Mouse (Mus musculus) ovary, adult 18-20 months (tissue): ENCODE measurements around the gene Id1.

ENCODE experiments used
- DNase-seq: peaks from one replicate; pipeline ENCODE4 v3.0.0; 2022; ENCODE audit warnings: low spot score, mixed read lengths

Id1 gene

DNA sequence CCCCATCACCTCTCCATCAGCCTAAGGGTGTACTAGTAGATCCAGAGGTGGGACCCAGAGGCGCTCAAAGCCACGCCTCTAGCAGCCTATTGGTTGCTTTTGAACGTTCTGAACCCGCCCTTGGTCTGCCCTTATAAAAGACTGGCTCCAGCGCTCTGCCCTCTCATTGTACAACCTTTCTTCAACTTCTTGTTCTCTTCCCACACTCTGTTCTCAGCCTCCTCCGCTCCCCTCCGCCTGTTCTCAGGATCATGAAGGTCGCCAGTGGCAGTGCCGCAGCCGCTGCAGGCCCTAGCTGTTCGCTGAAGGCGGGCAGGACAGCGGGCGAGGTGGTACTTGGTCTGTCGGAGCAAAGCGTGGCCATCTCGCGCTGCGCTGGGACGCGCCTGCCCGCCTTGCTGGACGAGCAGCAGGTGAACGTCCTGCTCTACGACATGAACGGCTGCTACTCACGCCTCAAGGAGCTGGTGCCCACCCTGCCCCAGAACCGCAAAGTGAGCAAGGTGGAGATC, at the start of gene Id1:
Id1 (plus strand) TSS at position 162 of the 512 bp plus-strand sequence.
- DNase-seq = peak; percentile 83

DNA sequence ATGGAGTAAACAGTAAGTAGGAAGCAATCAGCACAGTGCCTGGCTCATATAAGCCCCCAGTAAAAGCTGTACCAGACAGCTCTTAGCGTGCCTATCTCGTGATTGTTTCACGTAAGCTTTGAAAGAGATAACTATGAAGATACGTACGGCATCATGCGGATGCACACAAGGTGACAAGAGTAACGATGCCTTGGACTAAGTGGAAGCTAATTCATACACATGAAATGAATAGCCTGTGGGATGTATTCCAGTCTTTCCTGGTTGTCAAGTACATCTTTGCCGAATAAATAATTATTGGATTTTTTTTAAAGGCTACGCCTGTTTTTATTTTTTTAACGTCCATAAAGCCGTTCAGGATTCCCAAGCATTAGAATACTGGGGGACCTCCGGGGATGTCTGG, 49.7 kb upstream of the Id1 start:
- DNase-seq = no peak

DNA sequence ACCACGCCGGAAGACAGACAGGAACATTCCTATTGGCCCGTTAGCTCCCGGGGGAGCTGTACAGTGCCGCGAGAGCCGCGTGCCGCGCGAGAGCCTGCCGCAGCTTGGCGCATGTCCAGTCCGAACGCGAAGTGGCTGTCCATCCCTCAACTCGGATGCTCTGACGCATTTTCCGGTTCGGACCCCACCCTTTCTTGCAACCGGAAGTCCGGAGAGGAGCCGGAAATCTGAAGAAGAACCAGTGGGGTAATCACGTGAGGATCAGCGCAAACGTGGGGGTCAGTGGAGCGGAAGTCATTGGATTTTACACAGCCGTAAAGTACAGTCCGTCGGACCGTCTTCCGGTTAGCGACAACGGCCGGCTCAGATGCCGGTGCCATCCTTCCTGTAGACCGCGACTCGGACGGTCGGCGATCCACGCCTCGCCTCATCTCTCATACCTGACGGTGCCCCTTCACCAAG, 49.2 kb upstream of the Id1 start, which contains the start of gene Mcts2:
Mcts2 (plus strand) TSS at position 230 of the 462 bp plus-strand sequence.
- peak; percentile 92 for DNase-seq

- DNase-seq = peak; percentile 75
These were observed 44.4 kb upstream of the Id1 start for GRCm38 (mm10) chr2:152691564-152692217.

DNA sequence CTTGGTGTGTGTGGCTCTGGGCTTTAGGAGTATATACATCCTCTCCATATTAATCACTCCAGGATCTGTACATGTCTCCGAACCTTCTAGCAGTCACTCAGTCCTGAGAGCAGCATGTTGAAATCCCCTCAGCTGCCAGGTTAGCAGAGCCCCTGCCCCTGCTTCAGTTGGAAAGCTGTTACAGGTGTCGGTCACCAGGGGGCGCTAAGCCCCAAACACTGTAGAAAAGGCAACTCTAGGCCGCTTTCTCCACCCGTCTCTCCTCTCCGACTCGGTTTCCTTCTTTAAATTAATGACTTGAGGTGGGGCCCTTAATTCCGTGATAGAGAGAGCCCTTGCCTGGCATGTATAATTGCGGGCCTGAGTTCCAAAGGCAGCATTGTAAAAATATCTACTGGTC, 42.8 kb upstream of the Id1 start:
- no peak for DNase-seq

DNA sequence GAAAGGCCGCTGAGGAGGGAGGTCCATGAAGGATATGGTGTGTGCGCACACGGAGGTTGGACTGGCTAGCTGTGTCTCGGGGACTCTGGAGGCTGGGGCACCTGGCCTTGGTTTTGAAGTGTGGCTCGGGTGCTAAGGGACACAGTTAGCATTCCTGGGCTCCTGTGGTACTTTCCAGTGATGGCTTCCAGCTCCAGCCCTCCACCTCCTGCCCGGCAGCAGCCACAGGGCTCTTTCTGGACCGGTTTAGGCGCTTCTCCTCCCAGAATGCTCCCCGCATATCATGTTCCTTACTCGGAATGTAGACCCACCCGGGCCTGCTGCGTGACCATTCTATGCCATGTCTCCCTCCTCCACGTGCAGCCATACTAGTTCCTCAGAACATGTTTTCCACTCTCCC, 42.3 kb upstream of the Id1 start:
- DNase-seq = no peak

DNA sequence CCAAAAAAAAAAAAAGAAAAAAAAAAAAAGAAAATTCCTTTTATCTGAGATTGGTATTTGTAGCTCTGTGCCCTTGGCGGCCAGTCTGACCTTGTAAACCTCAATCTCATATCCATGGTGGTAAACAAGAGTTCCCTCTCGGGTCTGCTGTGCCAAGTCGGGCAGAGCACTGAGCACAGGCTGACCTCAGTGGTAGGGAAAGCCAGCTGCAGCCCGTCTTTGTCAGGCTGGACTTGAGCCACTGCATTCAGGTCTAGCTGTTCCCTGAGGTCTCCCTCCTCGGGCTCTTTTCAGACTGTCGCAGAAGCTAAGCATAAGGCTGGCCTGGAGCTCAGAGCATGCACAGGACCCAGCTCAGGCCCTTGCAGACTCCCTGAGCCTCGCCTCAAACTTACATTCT, 41.3 kb upstream of the Id1 start:
- peak; percentile 94 for DNase-seq

- DNase-seq = no peak
These were observed 40.0 kb upstream of the Id1 start for GRCm38 (mm10) chr2:152696016-152696415.

- DNase-seq = peak; percentile 74
These were observed 39.4 kb upstream of the Id1 start for GRCm38 (mm10) chr2:152696476-152697164.

GRCm38 (mm10) chr2:152700138-152700537, 35.9 kb upstream of the Id1 start:
- DNase-seq = no peak

GRCm38 (mm10) chr2:152700725-152701124, 35.3 kb upstream of the Id1 start:
- no peak for DNase-seq

- no peak for DNase-seq
These were observed 32.3 kb upstream of the Id1 start for GRCm38 (mm10) chr2:152703596-152704255.

DNA sequence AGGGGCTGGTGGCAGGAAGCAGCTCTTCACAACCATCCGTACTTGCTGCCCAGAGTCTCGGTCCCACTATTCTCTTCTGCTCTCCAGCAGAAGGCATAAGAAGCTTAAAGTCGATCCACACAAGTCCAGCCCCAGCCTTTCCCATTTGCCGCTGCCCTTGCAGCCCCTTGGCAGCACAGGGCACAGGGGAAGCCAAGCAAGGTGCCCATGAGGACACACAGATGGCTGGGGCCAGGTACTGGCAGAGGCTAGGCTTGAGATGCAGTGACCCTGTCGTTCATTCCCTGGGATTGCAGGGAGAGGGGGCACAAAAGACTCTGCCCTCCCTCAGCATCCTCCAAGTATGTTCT, 31.8 kb upstream of the Id1 start:
- DNase-seq = no peak

DNA sequence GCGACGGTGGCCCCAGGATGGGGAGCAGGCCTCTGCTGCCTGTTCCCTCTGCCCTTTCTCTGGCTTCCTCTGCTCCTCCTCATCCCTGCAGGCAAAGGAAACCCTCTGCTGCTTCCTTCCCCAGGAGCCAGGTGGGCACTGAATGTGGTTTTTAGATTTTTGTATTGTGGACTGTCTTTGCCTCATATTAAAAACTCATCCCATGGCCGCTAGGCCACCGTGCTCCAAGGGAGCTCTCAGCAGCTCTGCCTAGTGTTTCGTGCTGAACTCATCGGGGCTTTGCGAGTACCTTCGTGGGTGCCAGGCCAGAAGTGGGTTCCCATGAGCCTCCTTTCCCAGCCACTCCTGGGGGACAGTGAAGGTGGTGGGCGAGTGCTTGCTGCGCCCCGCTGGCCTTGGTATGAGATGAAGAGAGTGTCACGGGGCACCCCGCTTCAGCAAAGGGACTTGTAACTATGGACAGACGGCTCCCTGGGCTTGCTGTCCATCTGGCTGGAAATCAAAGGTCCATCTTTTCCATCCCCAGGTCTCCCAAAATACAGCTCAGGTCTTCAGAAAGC, 31.2 kb upstream of the Id1 start:
- no peak for DNase-seq

GRCm38 (mm10) chr2:152705993-152706571, 30.0 kb upstream of the Id1 start:
- no peak for DNase-seq

DNA sequence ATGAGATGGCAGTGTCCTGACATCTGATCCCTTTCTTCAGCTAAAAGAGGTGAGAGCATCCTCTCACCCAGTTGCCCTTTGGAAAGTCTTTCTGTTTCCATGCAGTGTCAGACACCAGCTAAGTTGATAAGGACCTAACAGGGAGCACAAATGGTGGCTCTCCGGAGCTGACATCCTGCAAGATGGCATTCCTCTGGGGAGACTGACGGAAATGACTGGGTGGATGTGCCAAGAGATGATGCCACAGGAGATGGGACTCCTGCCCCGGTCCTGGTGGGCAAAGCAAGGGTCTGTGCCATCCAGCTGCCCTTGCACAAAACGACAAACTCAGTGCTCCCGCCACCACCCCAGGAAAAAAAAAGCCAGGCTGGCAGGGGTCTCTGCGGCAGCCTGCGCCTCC, 28.9 kb upstream of the Id1 start:
- no peak for DNase-seq

DNA sequence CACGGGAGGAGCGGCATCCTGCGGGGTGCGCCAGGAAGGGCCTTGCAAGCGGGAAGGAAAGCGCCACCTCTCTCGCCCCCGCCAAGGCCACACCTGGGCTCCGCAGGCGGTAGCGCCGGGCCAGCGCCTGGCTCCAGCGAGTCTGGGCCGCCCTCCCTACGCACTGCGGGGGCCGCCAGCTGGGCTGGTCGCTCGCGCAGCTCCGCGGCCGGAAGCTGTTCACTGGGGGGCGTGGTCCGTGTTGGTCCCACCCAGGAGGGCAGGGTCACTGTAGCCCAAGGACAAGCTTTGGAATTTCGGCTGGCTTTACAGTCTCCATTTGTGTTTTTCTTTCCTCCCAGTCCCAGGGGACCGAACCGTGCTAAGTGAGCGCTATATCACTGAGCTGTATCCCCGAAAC, 28.4 kb upstream of the Id1 start:
- DNase-seq = peak; percentile 90

DNA sequence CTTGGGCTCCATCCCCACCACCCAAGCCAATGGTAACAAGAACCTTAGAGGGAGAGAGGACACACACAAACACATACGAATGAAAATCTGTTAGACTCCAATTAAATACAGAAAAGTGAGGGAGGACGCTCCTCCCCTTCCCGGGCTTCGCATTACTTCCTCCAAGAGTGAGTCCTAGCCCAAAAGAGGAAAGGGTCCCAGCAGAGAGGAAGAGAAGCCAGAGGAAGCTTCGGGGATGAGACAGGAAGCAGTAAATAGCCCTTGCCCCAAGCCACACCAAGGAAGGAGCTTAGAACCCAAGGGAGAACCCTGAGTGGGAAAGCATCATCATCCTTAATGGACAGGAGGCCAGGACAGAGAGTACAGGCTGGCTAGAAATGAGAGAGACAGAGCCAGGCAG, 27.0 kb upstream of the Id1 start:
- no peak for DNase-seq

DNA sequence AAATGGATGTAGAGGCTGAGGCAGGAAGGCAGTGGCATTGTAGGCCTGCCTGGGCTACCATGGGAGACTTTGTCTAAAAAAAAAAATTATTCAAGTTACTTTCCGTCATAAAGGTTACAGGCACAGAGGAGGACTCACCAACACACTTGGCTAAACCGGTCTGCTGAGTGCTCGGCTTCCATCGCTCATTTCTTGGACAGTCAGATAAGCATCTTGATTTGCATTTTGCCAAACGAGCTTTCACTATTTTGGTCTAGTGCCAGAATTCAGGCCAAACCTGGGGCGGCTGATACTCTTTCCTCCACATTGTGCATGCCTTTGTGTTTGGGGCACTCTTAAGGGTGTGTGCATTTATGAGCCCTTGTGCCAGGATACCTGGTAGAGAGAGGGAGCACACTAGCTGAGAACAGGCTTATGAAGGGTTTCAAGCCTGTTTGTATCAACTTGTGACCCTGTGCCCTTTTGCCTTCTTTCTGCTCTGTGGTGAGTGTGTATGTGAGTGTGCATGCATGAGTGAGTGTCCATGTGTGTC, 19.7 kb upstream of the Id1 start:
- DNase-seq = no peak

GRCm38 (mm10) chr2:152717652-152718051, 18.4 kb upstream of the Id1 start:
- DNase-seq = no peak

DNA sequence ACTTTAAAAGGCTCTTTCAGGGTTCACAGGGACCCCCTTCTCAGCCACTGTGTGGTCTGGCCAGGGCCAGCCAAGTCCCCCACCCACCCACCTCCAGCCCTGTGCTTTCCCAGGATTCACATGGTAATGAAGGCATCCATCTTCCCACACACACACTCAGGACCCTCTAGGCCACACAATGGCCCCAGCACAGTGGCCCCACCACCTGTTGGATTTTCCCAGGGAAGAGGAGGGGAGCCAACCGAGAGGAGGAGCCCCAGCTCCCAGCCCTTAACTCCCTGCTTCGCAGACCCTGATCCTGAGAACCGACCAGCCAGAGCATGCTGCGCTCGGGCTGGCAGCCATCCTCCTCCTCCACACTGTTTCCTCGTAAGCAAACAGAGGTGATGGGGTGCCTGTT, 18.0 kb upstream of the Id1 start:
- no peak for DNase-seq
